Mouse (Mus musculus) myocyte (in vitro differentiated cells): ENCODE data around the gene Nf1. TPM values are rescaled to one million over a fixed set of nuclear protein-coding genes. Genes with fewer than 3 reads are reported as not detected.

Experiments used
- H3K27me3 ChIP-seq: one replicate; pipeline ENCODE4 v1.6.1; 2011; ENCODE audit not compliant: control insufficient read depth, insufficient read depth, insufficient read length
- H3K36me3 ChIP-seq: one replicate; pipeline ENCODE4 v1.6.1; 2011; ENCODE audit not compliant: control insufficient read depth, insufficient read depth
- H3K4me2 ChIP-seq: one replicate; pipeline ENCODE4 v1.6.1; 2011; ENCODE audit warnings: low read depth, control low read depth
- H3K4me3 ChIP-seq: one replicate; pipeline ENCODE4 v1.5.1; 2011; ENCODE audit warnings: mild to moderate bottlenecking, control low read depth, moderate library complexity
- H3K79me2 ChIP-seq: one replicate; pipeline ENCODE4 v1.6.1; 2011; ENCODE audit not compliant: control insufficient read depth, insufficient read depth
- H3ac ChIP-seq: one replicate; pipeline ENCODE4 v1.6.1; 2011; ENCODE audit not compliant: control insufficient read depth, insufficient read length
- CEBPB ChIP-seq: IDR thresholded peaks from 2 replicates; pipeline ENCODE4 v1.6.1; 2011; ENCODE audit warnings: mild to moderate bottlenecking, moderate library complexity; ENCODE audit not compliant: poor library complexity, insufficient read depth, severe bottlenecking
- E2F4 ChIP-seq: IDR thresholded peaks from one replicate; pipeline ENCODE4 v1.6.1; 2011; ENCODE audit warnings: mild to moderate bottlenecking, control low read depth, moderate library complexity; ENCODE audit not compliant: insufficient read depth
- MAX ChIP-seq: IDR thresholded peaks from one replicate; pipeline ENCODE4 v1.6.1; 2011; ENCODE audit warnings: low read depth, mild to moderate bottlenecking, control low read depth
- MYOD1 ChIP-seq, 3 experiments: IDR thresholded peaks; one replicate each; pipeline ENCODE4 v1.6.1; 2011; ENCODE audit warnings: control low read depth in 2 of 3, low read depth in 2 of 3, mild to moderate bottlenecking in 2 of 3, moderate library complexity in 1 of 3; ENCODE audit not compliant: insufficient read length in 2 of 3, control insufficient read depth in 1 of 3
- MYOG ChIP-seq, 3 experiments: IDR thresholded peaks; one replicate each; pipeline ENCODE4 v1.6.1; 2011; ENCODE audit warnings: control low read depth in 2 of 3, low read depth in 2 of 3, mild to moderate bottlenecking in 2 of 3; ENCODE audit not compliant: insufficient read length in 2 of 3, control insufficient read depth in 1 of 3, insufficient read depth in 1 of 3
- POLR2A ChIP-seq: IDR thresholded peaks from one replicate; pipeline ENCODE4 v1.6.1; 2011; ENCODE audit warnings: low read depth, mild to moderate bottlenecking, control low read depth, moderate library complexity; ENCODE audit not compliant: insufficient read length
- POLR2AphosphoS2 ChIP-seq: IDR thresholded peaks from one replicate; pipeline ENCODE4 v1.6.1; 2011; ENCODE audit warnings: low read depth, control low read depth; ENCODE audit not compliant: insufficient read length
- REST ChIP-seq: IDR thresholded peaks from one replicate; pipeline ENCODE4 v1.6.1; 2011; ENCODE audit warnings: mild to moderate bottlenecking, control low read depth, moderate library complexity; ENCODE audit not compliant: insufficient read depth, insufficient read length
- SRF ChIP-seq: IDR thresholded peaks from one replicate; pipeline ENCODE4 v1.6.1; 2011; ENCODE audit warnings: low read depth; ENCODE audit not compliant: control insufficient read depth, insufficient read length
- TCF12 ChIP-seq: IDR thresholded peaks from one replicate; pipeline ENCODE4 v1.6.1; 2011; ENCODE audit warnings: mild to moderate bottlenecking, control low read depth; ENCODE audit not compliant: poor library complexity, insufficient read depth, severe bottlenecking
- TCF3 ChIP-seq: IDR thresholded peaks from one replicate; pipeline ENCODE4 v1.6.1; 2011; ENCODE audit warnings: low read depth, control low read depth; ENCODE audit not compliant: insufficient read length
- USF1 ChIP-seq: IDR thresholded peaks from one replicate; pipeline ENCODE4 v1.6.1; 2011; ENCODE audit warnings: low read depth, mild to moderate bottlenecking, control low read depth, moderate library complexity
- polyA plus RNA-seq: library from polyadenylated mRNA; unstranded; fragments of >200 nt; fragmentation: generic; extraction: Trizol; gene quantifications from one replicate; pipeline ENCODE4 v1.2.1, GENCODE M21; 2012; ENCODE audit warnings: missing spikeins

The Nf1 gene
- polyA plus RNA-seq, 1 experiment: 8.2 TPM

DNA sequence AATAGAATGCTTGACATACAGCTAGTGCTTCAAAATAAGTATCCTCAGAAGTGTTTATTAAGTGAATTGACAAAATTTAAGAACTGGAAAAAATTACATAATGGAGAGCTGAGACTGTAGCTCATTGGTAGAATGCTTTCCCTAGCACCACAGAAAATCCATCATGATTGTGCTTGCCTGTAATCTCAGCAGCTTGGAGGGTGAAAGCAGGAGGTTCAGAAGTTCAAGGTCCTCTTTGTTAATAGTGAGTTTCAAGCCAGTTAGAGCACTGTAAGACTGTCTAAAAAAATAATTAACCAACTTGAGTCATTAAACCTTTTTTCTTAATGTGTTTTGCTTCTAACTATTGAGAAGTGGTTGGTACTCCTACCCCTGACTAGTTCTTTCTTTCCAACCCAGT lies 108.9 kb downstream of the Nf1 start:
- H3ac ChIP-seq: no peak overlapping the region
- H3K4me2 ChIP-seq: no peak overlapping the region
- TF ChIP-seq E2F4 (no peak), MYOD1 (IDR thresholded peaks at IDR 0.05; ENCODE audit: control insufficient read depth in 1 of 3, insufficient read length in 2 of 3, low read depth in 2 of 3) (no peak), MYOG (IDR thresholded peaks at IDR 0.05; ENCODE audit: control insufficient read depth in 1 of 3, insufficient read depth in 1 of 3, insufficient read length in 2 of 3, low read depth in 2 of 3) (no peak), POLR2A (no peak), TCF3 (no peak), TCF12 (no peak), CEBPB (no peak), REST (no peak), USF1 (no peak), MAX (no peak), SRF (no peak), POLR2AphosphoS2 (no peak)
- no peaks in the 10 kb centered on the region for H3K27me3 ChIP-seq
- no peak overlapping the region for H3K4me3 ChIP-seq
- peaks cover 41% of the 10 kb centered on the region for H3K36me3 ChIP-seq
- H3K79me2 ChIP-seq: no peaks in the 10 kb centered on the region

DNA sequence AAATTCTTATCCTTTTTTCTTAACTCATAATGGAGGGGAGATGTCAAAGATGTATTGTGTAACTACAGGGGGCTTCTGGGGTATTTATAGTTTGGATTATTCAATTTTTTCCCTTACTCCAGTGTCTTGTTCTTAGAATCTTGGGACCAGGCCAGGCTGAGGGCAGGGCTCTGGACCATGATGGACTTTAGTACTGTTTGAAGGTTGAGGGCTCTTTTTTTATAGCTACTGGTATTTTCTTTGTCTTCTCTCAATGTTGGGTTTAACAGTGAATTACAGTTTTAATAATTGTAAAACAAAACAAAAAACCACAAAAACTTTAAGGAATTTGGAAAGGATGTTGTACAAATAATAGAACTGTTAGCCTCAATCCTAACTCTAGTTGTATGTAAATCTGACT lies 113.5 kb downstream of the Nf1 start:
- no peaks in the 10 kb centered on the region for H3K27me3 ChIP-seq
- no peak overlapping the region for H3K4me3 ChIP-seq
- peaks cover 48% of the 10 kb centered on the region for H3K36me3 ChIP-seq
- TF ChIP-seq REST: no peak
- no peak for TF ChIP-seq TCF3
- TF ChIP-seq MAX: no peak
- TF ChIP-seq CEBPB: no peak
- no peak for TF ChIP-seq POLR2AphosphoS2
- no peak for TF ChIP-seq SRF
- TF ChIP-seq USF1: no peak
- TF ChIP-seq MYOD1 (IDR thresholded peaks at IDR 0.05; ENCODE audit: control insufficient read depth in 1 of 3, insufficient read length in 2 of 3, low read depth in 2 of 3): no peak
- no peak for TF ChIP-seq MYOG (IDR thresholded peaks at IDR 0.05; ENCODE audit: control insufficient read depth in 1 of 3, insufficient read depth in 1 of 3, insufficient read length in 2 of 3, low read depth in 2 of 3)
- TF ChIP-seq POLR2A: no peak
- no peak for TF ChIP-seq TCF12
- TF ChIP-seq E2F4: no peak
- no peak overlapping the region for H3ac ChIP-seq
- no peak overlapping the region for H3K4me2 ChIP-seq
- no peaks in the 10 kb centered on the region for H3K79me2 ChIP-seq

- H3K36me3 ChIP-seq: peaks cover 58% of the 10 kb centered on the region
- H3K4me2 ChIP-seq: no peak overlapping the region
- TF ChIP-seq MAX: no peak
- TF ChIP-seq USF1: no peak
- TF ChIP-seq POLR2AphosphoS2: no peak
- TF ChIP-seq SRF: no peak
- TF ChIP-seq POLR2A: no peak
- TF ChIP-seq MYOG (IDR thresholded peaks at IDR 0.05; ENCODE audit: control insufficient read depth in 1 of 3, insufficient read depth in 1 of 3, insufficient read length in 2 of 3, low read depth in 2 of 3): no peak
- no peak for TF ChIP-seq REST
- no peak for TF ChIP-seq TCF12
- no peak for TF ChIP-seq E2F4
- TF ChIP-seq MYOD1 (IDR thresholded peaks at IDR 0.05; ENCODE audit: control insufficient read depth in 1 of 3, insufficient read length in 2 of 3, low read depth in 2 of 3): no peak
- no peak for TF ChIP-seq CEBPB
- TF ChIP-seq TCF3: no peak
- H3K79me2 ChIP-seq: no peaks in the 10 kb centered on the region
- H3K27me3 ChIP-seq: no peaks in the 10 kb centered on the region
- no peak overlapping the region for H3K4me3 ChIP-seq
- no peak overlapping the region for H3ac ChIP-seq
These were observed 118.4 kb downstream of the Nf1 start for GRCm38 (mm10) chr11:79457928-79458327.

DNA sequence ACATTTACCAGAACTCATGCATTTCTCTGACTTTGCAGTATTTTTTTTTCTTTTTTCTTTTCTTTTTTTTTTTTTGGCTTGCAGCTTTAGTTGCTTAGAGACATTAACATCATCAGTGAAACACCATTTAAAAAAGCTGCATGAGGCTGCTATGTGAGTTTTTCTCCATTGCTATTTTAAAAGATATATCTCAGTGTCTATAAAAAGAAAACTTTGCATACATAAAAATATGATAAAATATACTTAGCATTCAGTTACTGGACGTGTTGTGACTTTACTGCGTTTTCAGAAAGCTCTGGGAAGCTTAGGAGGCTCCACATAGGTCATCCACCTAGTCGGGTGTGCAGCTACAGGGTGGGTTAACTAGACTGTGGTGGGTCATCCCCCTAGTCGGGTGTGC lies 120.4 kb downstream of the Nf1 start:
- H3ac ChIP-seq: no peak overlapping the region
- no peak overlapping the region for H3K4me2 ChIP-seq
- TF ChIP-seq TCF3: no peak
- no peak for TF ChIP-seq CEBPB
- no peak for TF ChIP-seq TCF12
- no peak for TF ChIP-seq MYOG (IDR thresholded peaks at IDR 0.05; ENCODE audit: control insufficient read depth in 1 of 3, insufficient read depth in 1 of 3, insufficient read length in 2 of 3, low read depth in 2 of 3)
- no peak for TF ChIP-seq POLR2AphosphoS2
- no peak for TF ChIP-seq REST
- TF ChIP-seq MYOD1 (IDR thresholded peaks at IDR 0.05; ENCODE audit: control insufficient read depth in 1 of 3, insufficient read length in 2 of 3, low read depth in 2 of 3): no peak
- TF ChIP-seq E2F4: no peak
- no peak for TF ChIP-seq POLR2A
- no peak for TF ChIP-seq USF1
- TF ChIP-seq SRF: no peak
- TF ChIP-seq MAX: no peak
- H3K79me2 ChIP-seq: no peaks in the 10 kb centered on the region
- H3K36me3 ChIP-seq: peaks cover 60% of the 10 kb centered on the region
- no peak overlapping the region for H3K4me3 ChIP-seq
- H3K27me3 ChIP-seq: no peaks in the 10 kb centered on the region
